Mouse (Mus musculus) cerebellum, adult 2 months (tissue): Measurements from ENCODE around the gene Carmil3. TPM values are rescaled to one million over a fixed set of nuclear protein-coding genes. Genes with fewer than 3 reads are reported as not detected.

Experiments
- DNase-seq, 2 experiments: peaks; one replicate each; pipeline ENCODE4 v3.0.0; 2021
- H3K27ac ChIP-seq: fragments of 200-500 bp; 2 replicates; pipeline ENCODE4 v1.5.1; 2012; ENCODE audit warnings: low read length, control low read depth, inconsistent platforms; ENCODE audit not compliant: insufficient read depth
- H3K27me3 ChIP-seq: fragments of 200-500 bp; 2 replicates; pipeline ENCODE4 v1.6.1; 2012; ENCODE audit warnings: inconsistent platforms, mild to moderate bottlenecking, low read length, moderate library complexity; ENCODE audit not compliant: control insufficient read depth, insufficient read depth
- H3K4me1 ChIP-seq: fragments of 200-500 bp; 2 replicates; pipeline ENCODE4 v1.6.1; 2011; ENCODE audit warnings: low read length; ENCODE audit not compliant: control insufficient read depth, insufficient read depth
- H3K4me3 ChIP-seq: fragments of 200-500 bp; replicated peaks from 2 replicates; pipeline ENCODE3; 2011; ENCODE audit warnings: mild to moderate bottlenecking, low read depth, low read length, control low read depth; ENCODE audit not compliant: insufficient read depth
- CTCF ChIP-seq: fragments of 200-500 bp; IDR thresholded peaks from 2 replicates; pipeline ENCODE4 v1.5.1; 2011; ENCODE audit warnings: low read depth, mild to moderate bottlenecking, control low read depth, low read length, moderate library complexity, borderline replicate concordance; ENCODE audit not compliant: insufficient read depth
- POLR2A ChIP-seq: fragments of 200-500 bp; IDR thresholded peaks from 2 replicates; pipeline ENCODE4 v1.6.1; 2011; ENCODE audit warnings: low read length, control low read depth, borderline replicate concordance; ENCODE audit not compliant: insufficient read depth
- WGBS: fragments of 180-500 bp; shearing (Covaris S2); methylation state at CpG from one replicate; pipeline ENCODE4 v1.1.7; 2018; 5-methylcytosine and 5-hydroxymethylcytosine counted together
- polyA plus RNA-seq: library from polyadenylated mRNA; depleted of rRNA; stranded (reverse); fragments of >200 nt; gene quantifications from 2 replicates; pipeline ENCODE4 v1.2.3, GENCODE M21; 2012

Gene Carmil3
- polyA plus RNA-seq, 1 experiment = 109 TPM

DNA sequence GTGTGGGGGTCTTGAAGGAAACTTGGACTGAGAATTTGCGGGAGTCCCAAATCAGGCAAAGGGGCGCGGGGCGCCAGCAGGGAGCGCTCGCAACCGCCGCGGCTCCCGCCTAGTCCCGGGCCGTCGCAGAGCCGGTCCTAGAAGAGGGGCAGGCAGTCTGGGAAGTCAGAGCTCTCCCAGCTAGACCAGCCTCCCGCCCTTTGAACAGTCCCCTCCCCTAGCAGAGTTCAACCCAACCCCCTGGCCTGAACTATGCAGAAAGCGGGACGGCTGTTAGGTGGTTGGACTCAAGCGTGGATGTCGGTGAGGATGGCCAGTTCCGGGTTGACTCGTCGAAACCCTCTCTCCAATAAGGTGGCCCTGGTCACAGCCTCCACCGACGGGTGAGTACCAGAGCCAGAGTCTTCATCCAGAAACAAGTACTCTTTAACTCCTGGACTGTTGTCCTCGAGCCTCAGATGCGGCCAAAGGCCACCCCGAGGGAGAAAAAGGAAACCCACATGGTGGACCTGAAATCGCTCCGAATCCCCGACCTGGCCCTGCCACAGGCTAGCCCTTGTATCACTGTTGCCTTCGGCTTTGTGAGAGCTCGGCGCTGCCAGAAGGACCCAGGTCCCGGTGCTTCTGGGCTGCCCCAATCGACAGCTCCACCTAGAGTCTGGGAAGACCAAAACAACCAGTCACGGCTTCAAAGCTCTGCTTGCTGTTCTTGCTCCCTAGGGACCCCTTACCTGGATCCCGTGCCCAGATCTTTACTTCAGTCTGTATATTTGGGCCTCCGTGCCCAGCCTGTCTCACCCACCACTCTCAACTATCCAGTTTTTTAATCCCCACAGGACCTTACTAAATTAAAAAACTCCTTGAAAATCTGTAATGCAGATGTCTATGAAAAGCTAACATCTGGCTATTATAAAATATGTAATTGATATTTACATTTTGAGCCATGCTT is 11.5 kb upstream of the Carmil3 start, which contains the start of gene Dhrs4:
TSS of gene Dhrs4 (plus strand) at position 108 of the 949 bp plus-strand sequence.
- H3K4me3 ChIP-seq = peak within 1 kb of the TSS; percentile 84
- H3K4me1 ChIP-seq = peaks cover 4% of the 10 kb centered on the region; the same call in 1 of the 2 replicates
- 2% methylated on average over 38 of the region's 38 CpGs for WGBS
- TF ChIP-seq CTCF (peak; percentile 62; the same call in 1 of the 2 replicates), POLR2A (peak; percentile 53; the same call in 1 of the 2 replicates)
- peak; percentile 82 to 83 for DNase-seq
- H3K27ac ChIP-seq = peak within 1 kb of the TSS; percentile 16; the same call in 1 of the 2 replicates
- H3K27me3 ChIP-seq = no peaks in the 10 kb centered on the region

DNA sequence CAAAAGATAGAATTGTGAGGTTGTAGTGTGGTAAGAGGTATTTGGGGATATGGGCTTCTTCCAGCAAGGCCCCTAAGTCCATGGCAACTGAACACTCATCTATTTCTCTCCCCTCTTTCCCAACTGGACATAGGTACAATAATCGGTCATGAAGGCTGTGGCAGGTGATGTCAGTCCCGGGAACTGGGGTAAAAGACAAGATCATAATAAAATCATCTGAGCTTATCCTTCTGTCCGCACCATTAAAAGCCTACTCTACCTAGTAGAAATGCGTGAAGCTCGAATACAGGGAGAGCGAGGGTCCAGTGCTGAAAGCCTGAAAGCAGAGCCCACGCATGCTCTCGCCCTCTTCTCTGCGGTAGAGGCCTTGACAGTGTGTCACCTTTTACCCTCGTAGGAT is 10.8 kb upstream of the Carmil3 start:
- DNase-seq = no peak
- TF ChIP-seq CTCF = no peak
- TF ChIP-seq POLR2A = no peak
- Histone ChIP-seq H3K27me3 (no peaks in the 10 kb centered on the region), H3K4me1 (peaks cover 4% of the 10 kb centered on the region; the same call in 1 of the 2 replicates), H3K4me3 (no peak overlapping the region), H3K27ac (no peak overlapping the region)
- 94% methylated on average over 10 of the region's 10 CpGs for WGBS

DNA sequence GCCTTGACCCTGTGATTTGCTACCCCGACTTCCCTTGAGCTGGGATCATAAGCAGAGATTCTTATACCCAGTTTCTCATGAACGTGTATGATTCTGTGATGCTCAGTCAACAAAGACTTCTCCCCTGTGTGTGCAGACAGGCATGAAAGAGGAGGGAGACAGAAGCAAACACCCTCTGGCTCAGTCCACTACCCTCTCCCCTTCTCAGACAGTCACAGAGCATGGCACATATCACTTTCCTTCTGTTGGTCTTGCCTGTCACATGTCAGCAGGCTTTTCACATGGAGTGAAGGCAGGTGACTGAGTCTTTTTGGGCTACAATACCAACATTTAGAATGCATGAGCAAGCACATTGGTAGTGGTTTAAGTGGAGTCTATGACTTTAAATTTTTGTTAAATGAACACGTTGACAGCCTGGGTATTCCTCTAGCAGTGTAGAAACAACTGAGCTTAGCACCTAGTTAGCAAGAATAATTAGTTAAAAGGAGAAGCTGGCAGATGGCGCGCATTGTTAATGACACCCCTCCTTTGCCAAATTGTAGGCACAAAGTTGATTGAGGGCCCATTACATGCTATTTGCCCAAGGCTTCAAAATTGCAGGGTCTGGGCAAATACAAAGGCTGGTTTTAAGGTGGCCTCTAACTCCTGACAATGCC is 5.9 kb upstream of the Carmil3 start:
- Histone ChIP-seq H3K27me3 (no peaks in the 10 kb centered on the region), H3K4me3 (no peak overlapping the region), H3K4me1 (no peaks in the 10 kb centered on the region), H3K27ac (no peak overlapping the region)
- TF ChIP-seq CTCF (no peak), POLR2A (no peak)
- 51% methylated on average over 5 of the region's 5 CpGs for WGBS
- no peak for DNase-seq

DNA sequence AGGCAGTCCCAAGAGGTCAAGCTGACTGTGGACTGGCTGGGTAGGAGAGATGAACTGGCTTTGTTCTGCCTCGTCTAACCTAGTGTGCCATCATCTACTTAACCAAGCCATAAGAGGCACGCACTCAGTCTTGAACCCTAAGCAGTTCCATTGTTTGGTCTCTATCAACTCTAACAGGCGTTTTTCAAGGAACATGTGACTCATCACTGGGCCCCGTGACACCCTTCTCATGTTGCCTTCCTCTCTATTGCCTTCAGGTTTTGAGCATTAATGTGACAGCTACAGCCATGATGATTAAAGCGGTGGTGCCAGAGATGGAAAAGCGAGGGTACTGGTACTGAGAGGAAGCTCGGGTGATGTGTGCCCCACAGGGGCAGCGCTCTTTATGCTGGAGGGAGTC is 3.6 kb upstream of the Carmil3 start:
- Histone ChIP-seq H3K27me3 (no peaks in the 10 kb centered on the region), H3K27ac (no peak overlapping the region), H3K4me1 (peaks cover 4% of the 10 kb centered on the region; the same call in 1 of the 2 replicates), H3K4me3 (no peak overlapping the region)
- 90% methylated on average over 8 of the region's 8 CpGs for WGBS
- no peak for TF ChIP-seq CTCF
- TF ChIP-seq POLR2A = no peak
- no peak for DNase-seq

DNA sequence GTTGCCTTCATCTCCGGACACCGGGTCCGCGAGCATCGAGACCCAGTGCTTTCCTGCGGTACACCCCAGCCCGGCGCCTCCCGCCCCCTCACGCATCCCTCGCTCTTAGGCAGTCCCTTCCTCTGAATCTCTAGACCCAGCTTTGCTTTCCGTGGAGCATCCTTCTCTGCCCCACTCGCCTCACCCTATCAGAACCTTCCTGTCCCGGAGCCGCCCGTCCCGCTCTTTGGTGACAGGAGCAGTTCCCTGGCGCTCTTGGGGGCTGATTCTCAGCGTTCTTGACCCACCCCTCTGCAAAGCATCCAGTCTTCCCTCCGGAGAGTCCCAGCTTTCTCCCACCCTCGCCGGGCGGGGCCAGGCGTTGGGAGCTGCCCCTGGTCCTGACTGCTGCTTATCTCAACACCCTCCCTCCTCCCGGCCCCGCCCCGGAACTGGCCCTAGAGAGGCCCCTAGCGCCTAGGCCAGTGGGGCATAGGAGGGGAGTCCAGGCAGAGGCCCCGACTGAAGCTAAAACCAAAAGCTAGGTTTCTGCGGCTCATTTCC is 911 bp downstream of the Carmil3 start:
- H3K27me3 ChIP-seq = no peaks in the 10 kb centered on the region
- 0% methylated on average over 29 of the region's 30 CpGs for WGBS
- peak; percentile 79 to 80 for DNase-seq
- peak overlapping the region; percentile 96 for H3K4me3 ChIP-seq
- H3K4me1 ChIP-seq = peaks cover 16% of the 10 kb centered on the region
- TF ChIP-seq POLR2A (peak; percentile 41; the same call in 1 of the 2 replicates), CTCF (no peak)
- H3K27ac ChIP-seq = peak overlapping the region; percentile 71

DNA sequence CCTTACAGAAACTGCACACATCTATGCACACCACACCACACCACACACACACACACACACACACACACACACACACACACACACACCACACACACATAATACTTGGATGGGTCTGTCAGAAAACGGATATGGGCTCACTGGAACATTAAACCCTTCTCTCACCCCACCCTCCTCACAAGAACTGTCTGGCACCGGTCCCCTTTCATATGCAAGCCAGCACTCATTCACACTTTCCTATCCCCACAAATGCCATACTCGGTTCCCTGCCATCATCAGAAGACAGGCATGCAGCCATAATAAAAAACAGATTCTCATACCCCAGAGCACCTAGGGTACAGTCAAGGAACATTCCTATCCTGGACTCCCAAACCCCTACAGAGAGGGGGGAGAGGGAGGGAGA is 1.7 kb downstream of the Carmil3 start:
- Histone ChIP-seq H3K27me3 (no peaks in the 10 kb centered on the region), H3K27ac (no peak overlapping the region), H3K4me3 (peak overlapping the region; percentile 96), H3K4me1 (peaks cover 16% of the 10 kb centered on the region)
- no peak for DNase-seq
- no peak for TF ChIP-seq CTCF
- TF ChIP-seq POLR2A = no peak
- 20% methylated on average over 3 of the region's 3 CpGs for whole genome bisulfite sequencing

DNA sequence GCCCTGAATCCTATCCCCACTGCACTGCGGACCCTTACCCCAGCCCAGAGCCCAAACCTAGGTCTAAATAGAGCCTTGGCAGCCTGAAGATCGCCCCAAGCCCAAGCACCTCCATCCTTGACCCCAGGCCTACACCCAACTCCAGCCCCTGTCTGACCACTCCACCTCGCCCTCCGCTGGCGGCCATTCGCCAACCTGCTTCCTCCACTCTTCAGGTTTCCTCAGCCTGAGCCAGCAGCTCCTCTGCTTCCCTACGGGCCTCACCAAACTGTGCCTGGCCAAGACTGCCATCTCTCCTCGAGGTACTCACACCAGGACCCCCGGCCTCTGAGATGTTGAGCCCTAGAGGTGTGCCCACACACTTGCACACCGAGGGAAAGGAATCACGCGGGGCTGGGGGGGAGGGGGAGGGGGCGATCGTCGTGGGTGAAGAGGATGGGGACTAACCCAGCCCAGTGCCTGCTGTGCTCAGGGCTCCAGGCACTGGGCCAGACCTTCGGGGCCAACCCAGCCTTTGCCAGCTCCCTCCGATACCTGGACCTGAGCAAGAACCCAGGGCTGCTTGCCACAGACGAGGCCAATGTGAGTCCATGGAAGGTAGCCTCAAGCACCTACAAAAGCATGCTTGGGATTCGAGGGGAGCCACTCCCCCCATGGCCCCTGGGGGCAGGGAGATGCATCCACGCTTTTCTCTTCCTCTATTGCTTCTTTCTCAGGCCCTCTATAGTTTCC is 5.2 kb downstream of the Carmil3 start:
- DNase-seq = peak; percentile 66 to 72
- Histone ChIP-seq H3K4me3 (no peak overlapping the region), H3K4me1 (peaks cover 13% of the 10 kb centered on the region), H3K27ac (no peak overlapping the region), H3K27me3 (no peaks in the 10 kb centered on the region)
- 25% methylated on average over 19 of the region's 20 CpGs for WGBS
- no peak for TF ChIP-seq CTCF
- TF ChIP-seq POLR2A = no peak
